Mouse (Mus musculus) stomach, postnatal 0 days (tissue): ENCODE measurements around the gene E130308A19Rik.

Source experiments
- CTCF ChIP-seq: IDR thresholded peaks from 2 replicates; pipeline ENCODE4 v1.5.1; 2016; ENCODE audit warnings: antibody characterized with exemption, low read depth, mild to moderate bottlenecking, moderate library complexity
- EP300 ChIP-seq: optimal IDR thresholded peaks from 2 replicates; pipeline ENCODE3; 2016; ENCODE audit warnings: antibody characterized with exemption

- TF ChIP-seq CTCF (no peak), EP300 (no peak)
These were observed 40.9 kb upstream of the E130308A19Rik start for GRCm38 (mm10) chr4:59585097-59585496.
